Mouse (Mus musculus): ENCODE results near the gene Dnph1. TPM values are rescaled to one million over a fixed set of nuclear protein-coding genes. Genes with fewer than 3 reads are reported as not detected.

The Dnph1 gene
- polyA plus RNA-seq, 1 experiment from 2014 or later, result 33.8 TPM

DNA sequence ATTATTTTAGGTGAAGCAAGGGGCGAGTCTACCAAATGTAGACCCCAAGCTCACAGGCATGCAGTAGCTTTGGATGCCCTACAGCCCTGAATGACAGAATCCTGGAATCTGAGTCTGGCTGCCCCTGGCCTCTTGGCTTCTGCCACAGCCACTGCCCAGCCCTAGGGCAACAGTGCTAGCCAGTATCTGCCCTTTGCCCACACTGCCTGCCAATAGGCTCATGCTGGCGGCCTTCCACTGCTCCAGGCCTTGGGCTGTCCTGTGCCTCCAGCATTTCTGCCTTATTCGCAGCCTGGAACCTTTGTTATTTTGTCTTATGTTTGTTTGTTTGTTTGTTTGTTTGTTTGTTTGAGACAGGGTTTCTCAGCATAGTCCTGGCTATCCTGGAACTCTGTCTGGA is 9.1 kb downstream of the Dnph1 start:
- Histone ChIP-seq H3K27ac (no peak overlapping the region), H3K4me3 (no peak overlapping the region), H3K9ac (no peak overlapping the region), H3K27me3 (no peaks in the 10 kb centered on the region), H3K9me3 (no peaks in the 10 kb centered on the region), H3K4me1 (no peaks in the 10 kb centered on the region), H3K4me2 (no peak overlapping the region), H3K36me3 (peaks cover 14% of the 10 kb centered on the region)
- 85% methylated on average over 3 of the region's 3 CpGs for WGBS
- ATAC-seq (ENCODE audit: insufficient number of reproducible peaks, low FRiP score, low TSS enrichment, low read depth), result no peak

- ATAC-seq (ENCODE audit: insufficient number of reproducible peaks, low FRiP score, low TSS enrichment, low read depth), result 0 out of 2 replicates have a peak, but pooled peaks have one; percentile 32
- no peaks in the 10 kb centered on the region for H3K9me3 ChIP-seq
- no peak overlapping the region for H3K9ac ChIP-seq
- peaks cover 5% of the 10 kb centered on the region; the same call in 1 of the 2 replicates for H3K36me3 ChIP-seq
- no peaks in the 10 kb centered on the region for H3K27me3 ChIP-seq
- 47% methylated on average over 11 of the region's 11 CpGs for WGBS
- H3K4me1 ChIP-seq, result no peaks in the 10 kb centered on the region
- no peak overlapping the region for H3K27ac ChIP-seq
- no peak overlapping the region for H3K4me2 ChIP-seq
- H3K4me3 ChIP-seq, result no peak overlapping the region
Observed at GRCm38 (mm10) chr17:46511059-46511710, 14.7 kb downstream of the Dnph1 start.

GRCm38 (mm10) chr17:46513329-46513728 is 16.8 kb downstream of the Dnph1 start:
- no peak for ATAC-seq (ENCODE audit: insufficient number of reproducible peaks, low FRiP score, low TSS enrichment, low read depth)
- H3K4me2 ChIP-seq, result no peak overlapping the region
- no peaks in the 10 kb centered on the region for H3K27me3 ChIP-seq
- peaks cover 9% of the 10 kb centered on the region; the same call in 1 of the 2 replicates for H3K36me3 ChIP-seq
- WGBS, result 61% methylated on average over 2 of the region's 2 CpGs
- H3K27ac ChIP-seq, result no peak overlapping the region
- no peaks in the 10 kb centered on the region for H3K4me1 ChIP-seq
- no peaks in the 10 kb centered on the region for H3K9me3 ChIP-seq
- H3K9ac ChIP-seq, result no peak overlapping the region
- H3K4me3 ChIP-seq, result no peak overlapping the region

DNA sequence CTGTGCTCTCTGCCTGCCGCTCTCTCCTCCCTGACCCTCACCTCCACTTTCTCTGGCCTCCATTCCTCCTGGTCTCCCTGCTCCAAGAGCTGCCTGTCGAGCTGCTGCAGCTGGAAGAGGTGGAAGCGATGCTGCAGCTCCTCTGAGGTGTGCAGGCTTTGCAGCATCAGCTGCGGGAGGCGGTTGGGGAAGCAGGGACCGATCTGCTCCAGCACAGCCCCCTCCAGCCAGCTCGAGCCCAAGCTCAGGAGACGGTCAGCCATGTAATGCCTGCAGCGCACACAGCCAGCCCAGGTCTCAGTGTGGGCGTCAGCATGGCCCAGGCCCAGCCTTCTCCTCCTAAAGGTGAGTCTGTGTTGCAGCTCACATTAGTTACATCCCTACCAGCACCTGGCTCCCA is 23.5 kb downstream of the Dnph1 start:
- Histone ChIP-seq H3K4me2 (peak overlapping the region; percentile 26), H3K27me3 (peaks cover 20% of the 10 kb centered on the region), H3K4me1 (no peaks in the 10 kb centered on the region), H3K9ac (no peak overlapping the region), H3K4me3 (peak overlapping the region; percentile 24), H3K9me3 (no peaks in the 10 kb centered on the region), H3K27ac (no peak overlapping the region), H3K36me3 (peaks cover 18% of the 10 kb centered on the region; the same call in 1 of the 2 replicates)
- no peak for ATAC-seq (ENCODE audit: insufficient number of reproducible peaks, low FRiP score, low TSS enrichment, low read depth)
- WGBS, result 54% methylated on average over 10 of the region's 10 CpGs

DNA sequence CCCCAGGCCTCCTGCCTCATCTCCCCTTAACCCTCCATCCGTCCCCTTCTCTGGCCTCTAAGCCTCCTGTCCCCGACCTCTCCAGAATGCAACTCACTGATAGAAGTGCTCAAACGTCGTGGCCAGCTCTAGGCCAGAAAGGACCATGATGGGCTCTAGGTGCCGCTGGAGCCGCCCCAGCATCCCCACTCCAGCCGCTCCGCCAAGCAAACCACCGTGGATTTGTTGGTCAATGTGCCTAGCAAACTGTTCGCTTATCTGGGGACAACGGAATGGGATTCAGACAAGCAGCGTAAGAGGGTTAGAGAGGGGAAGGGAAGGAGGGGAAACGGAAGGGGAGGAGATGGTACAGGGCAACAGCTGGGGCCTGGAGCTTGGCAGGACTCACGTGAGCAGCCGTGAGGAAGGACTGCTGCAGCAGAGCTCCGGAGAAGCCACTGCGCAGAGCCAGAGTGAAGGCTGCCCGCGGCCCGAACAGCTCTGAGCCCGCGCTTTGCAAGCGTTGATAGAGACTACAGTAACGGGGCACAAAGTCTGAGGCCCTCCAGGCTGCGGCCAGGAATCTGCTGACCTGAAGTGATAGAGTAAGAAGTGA is 24.0 kb downstream of the Dnph1 start:
- ATAC-seq (ENCODE audit: insufficient number of reproducible peaks, low FRiP score, low TSS enrichment, low read depth), result no peak
- peaks cover 20% of the 10 kb centered on the region for H3K27me3 ChIP-seq
- no peak overlapping the region for H3K9ac ChIP-seq
- WGBS, result 39% methylated on average over 25 of the region's 25 CpGs
- H3K4me2 ChIP-seq, result peak overlapping the region; percentile 26; the same call in 1 of the 2 replicates
- H3K9me3 ChIP-seq, result no peaks in the 10 kb centered on the region
- H3K27ac ChIP-seq, result no peak overlapping the region
- peak overlapping the region; percentile 24 for H3K4me3 ChIP-seq
- peaks cover 21% of the 10 kb centered on the region; the same call in 1 of the 2 replicates for H3K36me3 ChIP-seq
- 0 out of 2 replicates have a peak, but pooled peaks cover 2% of the 10 kb centered on the region for H3K4me1 ChIP-seq

- Histone ChIP-seq H3K9me3 (no peaks in the 10 kb centered on the region), H3K4me1 (0 out of 2 replicates have a peak, but pooled peaks cover 2% of the 10 kb centered on the region), H3K27ac (no peak overlapping the region), H3K9ac (0 out of 2 replicates have a peak overlapping the region, but pooled peaks have one; percentile 11), H3K4me2 (0 out of 2 replicates have a peak overlapping the region, but pooled peaks have one; percentile 26), H3K36me3 (peaks cover 27% of the 10 kb centered on the region; the same call in 1 of the 2 replicates), H3K4me3 (peak overlapping the region; percentile 24; the same call in 1 of the 2 replicates), H3K27me3 (peaks cover 20% of the 10 kb centered on the region)
- 75% methylated on average over 9 of the region's 9 CpGs for WGBS
- no peak for ATAC-seq (ENCODE audit: insufficient number of reproducible peaks, low FRiP score, low TSS enrichment, low read depth)
Observed at GRCm38 (mm10) chr17:46521174-46521573, 24.7 kb downstream of the Dnph1 start.

DNA sequence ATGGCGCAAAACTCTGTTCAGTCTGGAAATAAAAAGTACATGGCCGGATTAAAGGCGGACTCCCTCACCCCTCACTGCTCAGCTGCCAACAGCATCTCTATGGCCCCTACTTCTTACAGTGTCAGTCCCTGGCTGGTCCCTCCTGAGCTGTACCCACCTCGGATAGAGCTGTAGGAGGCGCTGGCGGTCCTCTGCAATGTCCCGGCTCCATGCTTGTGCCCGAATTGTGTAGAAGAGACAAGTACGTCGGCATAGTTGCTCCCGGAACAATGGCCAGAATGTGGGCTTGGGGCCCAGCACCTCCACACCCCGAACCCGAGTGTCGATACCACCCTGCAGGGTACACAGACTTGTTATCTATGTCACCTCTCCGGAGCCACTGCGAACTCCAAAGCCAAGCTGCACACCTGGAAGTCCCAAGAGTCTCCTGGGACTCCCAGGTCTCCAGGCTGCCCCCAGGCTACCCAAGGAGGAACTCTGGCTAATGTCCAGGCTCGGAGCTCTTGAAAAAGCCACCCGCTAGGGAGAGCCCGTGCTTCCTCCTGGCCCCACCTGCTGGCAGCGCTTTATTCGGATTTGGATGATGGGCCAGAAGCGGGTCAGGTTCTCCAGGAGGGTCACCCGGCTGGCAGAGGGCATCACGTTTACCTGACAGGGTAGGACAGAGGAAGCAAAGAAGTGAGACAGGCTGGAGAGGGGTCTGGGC is 25.6 kb downstream of the Dnph1 start:
- no peaks in the 10 kb centered on the region for H3K9me3 ChIP-seq
- no peak overlapping the region for H3K27ac ChIP-seq
- H3K4me3 ChIP-seq, result no peak overlapping the region
- H3K9ac ChIP-seq, result no peak overlapping the region
- H3K27me3 ChIP-seq, result peaks cover 20% of the 10 kb centered on the region
- H3K4me1 ChIP-seq, result 0 out of 2 replicates have a peak, but pooled peaks cover 2% of the 10 kb centered on the region
- H3K4me2 ChIP-seq, result no peak overlapping the region
- H3K36me3 ChIP-seq, result peaks cover 31% of the 10 kb centered on the region; the same call in 1 of the 2 replicates
- ATAC-seq (ENCODE audit: insufficient number of reproducible peaks, low FRiP score, low TSS enrichment, low read depth), result no peak
- 39% methylated on average over 24 of the region's 24 CpGs for WGBS

DNA sequence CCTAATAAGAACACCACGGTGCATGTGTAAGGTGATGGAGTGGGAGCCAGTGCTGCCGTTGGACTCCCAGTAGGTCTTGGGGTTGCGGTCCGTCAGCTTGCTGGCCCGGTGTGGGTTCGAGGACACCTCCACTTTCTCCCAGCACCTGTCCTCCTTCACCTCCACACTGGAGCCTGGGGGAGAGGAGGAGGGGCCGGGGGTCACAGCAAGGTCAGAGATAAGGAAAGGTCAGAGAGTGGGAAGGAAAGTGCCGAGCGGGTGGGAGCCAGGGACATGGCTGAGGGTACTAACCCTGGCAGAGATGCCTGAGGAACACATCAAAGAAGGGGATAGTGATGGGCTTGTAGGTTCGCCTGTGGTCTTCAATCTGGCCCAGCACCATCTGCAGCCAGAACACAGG is 28.6 kb downstream of the Dnph1 start:
- Histone ChIP-seq H3K4me1 (0 out of 2 replicates have a peak, but pooled peaks cover 2% of the 10 kb centered on the region), H3K27ac (no peak overlapping the region), H3K4me2 (no peak overlapping the region), H3K36me3 (peaks cover 39% of the 10 kb centered on the region), H3K9ac (no peak overlapping the region), H3K4me3 (no peak overlapping the region), H3K27me3 (peaks cover 17% of the 10 kb centered on the region; the same call in 1 of the 2 replicates), H3K9me3 (no peaks in the 10 kb centered on the region)
- WGBS, result 79% methylated on average over 10 of the region's 10 CpGs
- no peak for ATAC-seq (ENCODE audit: insufficient number of reproducible peaks, low FRiP score, low TSS enrichment, low read depth)

- Histone ChIP-seq H3K4me2 (no peak overlapping the region), H3K4me3 (no peak overlapping the region), H3K9ac (no peak overlapping the region), H3K36me3 (peaks cover 39% of the 10 kb centered on the region), H3K27ac (no peak overlapping the region), H3K27me3 (peaks cover 16% of the 10 kb centered on the region; the same call in 1 of the 2 replicates), H3K4me1 (0 out of 2 replicates have a peak, but pooled peaks cover 2% of the 10 kb centered on the region), H3K9me3 (no peaks in the 10 kb centered on the region)
- ATAC-seq (ENCODE audit: insufficient number of reproducible peaks, low FRiP score, low TSS enrichment, low read depth), result no peak
- WGBS, result 35% methylated on average over 12 of the region's 12 CpGs
Observed at GRCm38 (mm10) chr17:46525579-46526307, 29.2 kb downstream of the Dnph1 start.

DNA sequence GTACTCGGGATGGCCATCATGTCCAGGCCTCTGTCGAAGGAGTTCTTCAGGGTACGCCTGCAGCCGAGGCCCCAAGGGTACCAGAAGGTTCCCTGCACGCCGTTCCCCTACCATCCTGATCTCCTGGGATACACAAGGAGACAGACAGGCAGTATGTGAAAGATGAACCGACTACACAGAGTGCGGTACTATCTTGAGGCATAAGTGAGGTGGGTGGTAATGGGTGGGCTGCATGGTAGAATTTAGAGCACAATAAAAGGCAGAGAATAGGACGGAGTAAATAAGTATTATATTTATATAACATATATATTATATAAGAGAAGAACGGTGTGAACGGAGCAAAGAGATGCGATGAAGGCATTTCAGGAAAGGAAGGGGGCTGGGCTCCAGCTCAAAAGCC is 47.1 kb downstream of the Dnph1 start:
- no peak for ATAC-seq (ENCODE audit: insufficient number of reproducible peaks, low FRiP score, low TSS enrichment, low read depth)
- H3K9me3 ChIP-seq, result no peaks in the 10 kb centered on the region
- no peak overlapping the region for H3K4me3 ChIP-seq
- H3K27ac ChIP-seq, result no peak overlapping the region
- peaks cover 23% of the 10 kb centered on the region for H3K4me1 ChIP-seq
- H3K4me2 ChIP-seq, result no peak overlapping the region
- no peaks in the 10 kb centered on the region for H3K27me3 ChIP-seq
- 91% methylated on average over 12 of the region's 12 CpGs for WGBS
- H3K9ac ChIP-seq, result no peak overlapping the region
- peaks cover 37% of the 10 kb centered on the region for H3K36me3 ChIP-seq

DNA sequence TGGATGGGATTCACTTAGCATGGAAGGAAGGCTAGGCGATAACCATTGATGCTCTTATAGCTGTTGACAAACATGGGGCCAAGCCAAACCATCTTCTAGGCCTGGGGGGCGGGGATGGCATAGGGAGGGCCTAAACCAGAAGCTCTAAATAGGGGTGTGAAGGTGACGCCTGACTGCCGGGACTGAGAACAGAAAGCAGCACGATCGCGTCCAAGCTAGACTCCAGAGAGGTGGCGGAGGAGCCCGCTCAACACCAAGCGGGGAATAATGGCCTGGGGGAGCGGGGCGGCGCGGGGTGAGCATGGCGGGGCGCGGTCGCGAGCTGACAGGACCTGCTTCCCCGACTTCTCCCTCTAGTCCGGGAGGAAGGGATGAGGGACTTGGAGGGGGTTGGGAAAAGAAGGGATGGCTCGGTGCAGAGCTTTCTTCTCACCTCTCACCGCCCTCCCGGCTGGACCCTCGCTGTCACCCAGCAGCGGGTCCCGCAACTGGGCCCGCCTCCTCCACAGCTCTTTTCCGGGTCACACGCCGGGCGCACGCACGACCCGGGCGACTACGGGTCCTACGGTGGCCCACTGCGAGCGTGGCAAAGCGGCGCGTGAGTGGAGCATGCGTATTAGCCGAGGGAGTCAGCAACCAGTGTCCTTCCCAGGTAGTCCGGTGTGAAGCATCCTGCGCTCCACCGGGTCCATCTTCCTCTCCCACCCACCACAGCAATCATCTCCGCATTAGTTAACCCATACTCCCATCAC is 49.5 kb downstream of the Dnph1 start, which contains the start of gene Cul9:
Gene Cul9 (minus strand): TSS at position 576 of the 752 bp plus-strand sequence.
- WGBS, result 1% methylated on average over 43 of the region's 49 CpGs
- H3K27me3 ChIP-seq, result no peaks in the 10 kb centered on the region
- no peak within 1 kb of the TSS for H3K27ac ChIP-seq
- H3K4me2 ChIP-seq, result peak within 1 kb of the TSS; percentile 83
- 0 out of 2 replicates have a peak, but pooled peaks have one; percentile 17 for ATAC-seq (ENCODE audit: insufficient number of reproducible peaks, low FRiP score, low TSS enrichment, low read depth)
- peak within 1 kb of the TSS; percentile 61 for H3K4me3 ChIP-seq
- H3K9ac ChIP-seq, result peak within 1 kb of the TSS; percentile 56
- peaks cover 23% of the 10 kb centered on the region for H3K4me1 ChIP-seq
- peaks cover 46% of the 10 kb centered on the region for H3K36me3 ChIP-seq
- no peaks in the 10 kb centered on the region for H3K9me3 ChIP-seq
